Mouse (Mus musculus): ENCODE data around the gene Nlgn2.

DNA sequence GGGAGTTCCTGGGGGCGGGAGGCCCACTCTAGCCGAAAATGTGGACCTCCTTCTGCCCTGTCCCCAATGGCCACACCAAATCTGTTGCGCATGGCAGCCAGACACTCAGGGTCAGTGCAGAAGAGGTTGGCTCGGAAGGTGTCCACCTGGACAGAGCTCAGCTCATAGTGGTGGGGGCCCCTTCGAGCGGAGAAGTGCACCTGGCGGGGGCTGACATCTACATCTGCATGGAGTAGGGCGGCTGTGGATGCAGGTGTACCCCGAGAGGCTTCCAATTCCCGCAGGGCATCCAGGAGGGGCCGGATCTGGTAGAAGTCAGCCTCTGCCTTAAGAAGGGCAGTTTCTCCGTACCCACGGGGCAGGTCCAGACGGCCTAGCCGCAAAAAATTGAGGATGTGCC, 42.1 kb upstream of the Nlgn2 start:
- TF ChIP-seq POLR2A (IDR thresholded peaks at IDR 0.05; ENCODE audit: low read depth, low read length) (no peak), MAX (IDR thresholded peaks at IDR 0.05; ENCODE audit: low read length) (no peak), CTCF (conservative IDR thresholded peaks at IDR 0.05 in 1 of 2, IDR thresholded peaks at IDR 0.05 in 1 of 2; ENCODE audit: low read depth in 2 of 2, low read length in 2 of 2) (no peak), MAZ (IDR thresholded peaks at IDR 0.05; ENCODE audit: low read depth, low read length) (no peak), MXI1 (IDR thresholded peaks at IDR 0.05; ENCODE audit: low read depth, low read length) (no peak), E2F4 (IDR thresholded peaks at IDR 0.05; ENCODE audit: insufficient replicate concordance, low read depth, low read length) (no peak), EP300 (IDR thresholded peaks at IDR 0.05; ENCODE audit: low read length) (no peak), TBP (conservative IDR thresholded peaks at IDR 0.05; ENCODE audit: low read depth, low read length) (no peak), ZKSCAN1 (IDR thresholded peaks at IDR 0.05; ENCODE audit: borderline replicate concordance, low read depth, low read length) (no peak), JUND (conservative IDR thresholded peaks at IDR 0.05; ENCODE audit: low read depth, low read length) (no peak), GABPA (IDR thresholded peaks at IDR 0.05; ENCODE audit: insufficient replicate concordance, low read depth, low read length) (no peak), BHLHE40 (IDR thresholded peaks at IDR 0.05; ENCODE audit: low read depth, low read length) (no peak), CHD2 (IDR thresholded peaks at IDR 0.05; ENCODE audit: low read length) (no peak)
